Mouse (Mus musculus) bone marrow, adult 2 months (tissue): Measurements from ENCODE around the gene Vps8. TPM values are rescaled to one million over a fixed set of nuclear protein-coding genes. Genes with fewer than 3 reads are reported as not detected.

Source experiments
- H3K27ac ChIP-seq: fragments of 200-500 bp; 2 replicates; pipeline ENCODE4 v1.5.1; 2012; ENCODE audit warnings: low read depth, mild to moderate bottlenecking, control low read depth, inconsistent platforms, low read length; ENCODE audit not compliant: control insufficient read depth, poor library complexity, insufficient read depth
- H3K4me1 ChIP-seq: fragments of 200-500 bp; 2 replicates; pipeline ENCODE4 v1.6.1; 2011; ENCODE audit warnings: low read length; ENCODE audit not compliant: control insufficient read depth, insufficient read depth
- H3K4me3 ChIP-seq: fragments of 200-500 bp; replicated peaks from 2 replicates; pipeline ENCODE3; 2011; ENCODE audit warnings: mild to moderate bottlenecking, low read depth, low read length, control low read depth; ENCODE audit not compliant: control insufficient read depth
- CTCF ChIP-seq: fragments of 200-500 bp; IDR thresholded peaks from 2 replicates; pipeline ENCODE4 v1.5.1; 2011; ENCODE audit warnings: low read length, control low read depth; ENCODE audit not compliant: control insufficient read depth, insufficient read depth
- POLR2A ChIP-seq: fragments of 200-500 bp; IDR thresholded peaks from 2 replicates; pipeline ENCODE4 v1.6.1; 2011; ENCODE audit warnings: low read depth, mild to moderate bottlenecking, control low read depth, low read length, borderline replicate concordance; ENCODE audit not compliant: control insufficient read depth
- WGBS: fragments of 180-500 bp; shearing (Covaris S2); methylation state at CpG from one replicate; pipeline ENCODE4 v1.1.7; 2018; 5-methylcytosine and 5-hydroxymethylcytosine counted together
- polyA plus RNA-seq: library from polyadenylated mRNA; stranded (reverse); fragments of >200 nt; gene quantifications from 2 replicates; pipeline ENCODE4 v1.2.4, GENCODE M21; 2011; ENCODE audit warnings: low replicate concordance; ENCODE audit not compliant: missing spikeins, insufficient read depth, insufficient read length

Vps8 gene
- polyA plus RNA-seq, 1 experiment: 14.1 TPM

GRCm38 (mm10) chr16:21645915-21646314, 223.0 kb downstream of the Vps8 start:
- H3K27ac ChIP-seq: no peak overlapping the region
- H3K4me3 ChIP-seq: no peak overlapping the region
- no peak for TF ChIP-seq POLR2A
- no peak for TF ChIP-seq CTCF
- 77% methylated on average over 3 of the region's 3 CpGs for WGBS
- peaks cover 17% of the 10 kb centered on the region for H3K4me1 ChIP-seq

DNA sequence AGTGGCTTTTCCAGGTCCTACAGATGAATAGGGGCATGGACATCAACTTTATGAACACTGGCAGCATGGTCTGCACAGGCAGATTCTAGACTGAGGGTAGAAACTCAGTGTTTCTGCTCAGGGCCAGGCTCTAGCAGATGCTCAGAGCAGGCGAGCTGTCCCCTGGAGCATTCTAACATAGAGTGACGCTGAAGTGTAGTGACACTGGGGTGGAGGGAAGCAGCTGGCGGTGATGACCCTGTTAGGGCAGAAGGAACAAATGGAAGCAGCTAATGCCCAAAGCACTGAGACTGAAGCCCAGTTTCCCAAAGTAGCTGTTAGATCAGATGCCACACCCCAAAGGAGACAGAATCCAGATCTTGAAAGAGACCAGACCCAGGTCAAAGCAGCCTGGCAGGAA, 223.6 kb downstream of the Vps8 start:
- peaks cover 12% of the 10 kb centered on the region for H3K4me1 ChIP-seq
- TF ChIP-seq CTCF (no peak), POLR2A (no peak)
- H3K4me3 ChIP-seq: no peak overlapping the region
- WGBS: 84% methylated on average over 3 of the region's 3 CpGs
- no peak overlapping the region for H3K27ac ChIP-seq

DNA sequence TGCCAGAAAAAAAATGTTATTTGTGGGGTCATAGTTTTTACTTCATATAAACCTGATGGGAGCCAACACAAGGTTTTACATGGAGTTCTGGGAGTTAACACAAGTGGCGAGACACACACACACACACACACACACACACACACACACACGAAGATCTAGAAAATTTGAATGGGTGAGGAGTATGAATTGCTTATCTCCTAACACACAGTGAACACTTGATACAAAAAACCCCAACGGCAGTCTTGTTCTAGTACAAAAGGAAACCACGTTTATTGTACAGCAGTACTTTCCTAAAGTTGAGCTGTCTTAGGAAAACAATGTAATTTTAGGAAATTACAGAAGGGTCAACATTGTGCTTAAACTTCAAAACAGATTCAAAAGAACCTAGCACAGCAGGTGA, 225.9 kb downstream of the Vps8 start:
- TF ChIP-seq CTCF (no peak), POLR2A (no peak)
- Histone ChIP-seq H3K4me1 (no peaks in the 10 kb centered on the region), H3K4me3 (no peak overlapping the region), H3K27ac (no peak overlapping the region)
- 32% methylated on average over 4 of the region's 4 CpGs for WGBS

- TF ChIP-seq CTCF (no peak), POLR2A (no peak)
These were observed 227.4 kb downstream of the Vps8 start for GRCm38 (mm10) chr16:21650289-21650688.

GRCm38 (mm10) chr16:21651161-21651560, 228.2 kb downstream of the Vps8 start:
- TF ChIP-seq CTCF: no peak
- no peak for TF ChIP-seq POLR2A
- Histone ChIP-seq H3K4me1 (no peaks in the 10 kb centered on the region), H3K27ac (no peak overlapping the region), H3K4me3 (no peak overlapping the region)
- 76% methylated on average over 4 of the region's 4 CpGs for WGBS

More at GRCm38 (mm10) chr16:21650289-21650688, 227.4 kb downstream of the Vps8 start:
- 85% methylated on average over 3 of the region's 3 CpGs for WGBS
- H3K4me3 ChIP-seq: no peak overlapping the region
- no peaks in the 10 kb centered on the region for H3K4me1 ChIP-seq
- H3K27ac ChIP-seq: no peak overlapping the region

GRCm38 (mm10) chr16:21653151-21653550, 230.2 kb downstream of the Vps8 start:
- WGBS: 86% methylated on average over 15 of the region's 15 CpGs
- H3K4me1 ChIP-seq: no peaks in the 10 kb centered on the region
- TF ChIP-seq CTCF: no peak
- TF ChIP-seq POLR2A: no peak
- no peak overlapping the region for H3K27ac ChIP-seq
- H3K4me3 ChIP-seq: no peak overlapping the region

DNA sequence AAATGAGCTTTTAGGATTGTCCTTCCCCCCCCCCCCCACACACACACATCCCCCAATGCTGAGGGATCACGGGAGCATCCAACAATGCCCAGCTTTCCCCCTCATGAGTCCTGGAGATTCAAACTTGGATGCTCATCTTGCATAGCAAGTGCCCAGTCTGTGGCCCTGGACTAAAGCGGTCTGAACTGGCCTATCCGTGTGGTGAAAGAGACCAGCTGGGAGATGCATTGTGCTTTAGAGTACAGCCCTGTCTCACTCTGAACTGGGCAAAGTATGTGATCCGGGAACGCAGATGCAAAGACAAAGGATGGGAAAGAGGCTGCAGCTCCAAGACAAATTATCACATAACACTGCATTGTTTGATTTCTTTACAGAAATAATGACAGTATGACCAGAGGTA, 231.5 kb downstream of the Vps8 start:
- Histone ChIP-seq H3K4me1 (no peaks in the 10 kb centered on the region), H3K4me3 (no peak overlapping the region), H3K27ac (no peak overlapping the region)
- TF ChIP-seq CTCF (no peak), POLR2A (no peak)
- WGBS: 91% methylated on average over 5 of the region's 5 CpGs

DNA sequence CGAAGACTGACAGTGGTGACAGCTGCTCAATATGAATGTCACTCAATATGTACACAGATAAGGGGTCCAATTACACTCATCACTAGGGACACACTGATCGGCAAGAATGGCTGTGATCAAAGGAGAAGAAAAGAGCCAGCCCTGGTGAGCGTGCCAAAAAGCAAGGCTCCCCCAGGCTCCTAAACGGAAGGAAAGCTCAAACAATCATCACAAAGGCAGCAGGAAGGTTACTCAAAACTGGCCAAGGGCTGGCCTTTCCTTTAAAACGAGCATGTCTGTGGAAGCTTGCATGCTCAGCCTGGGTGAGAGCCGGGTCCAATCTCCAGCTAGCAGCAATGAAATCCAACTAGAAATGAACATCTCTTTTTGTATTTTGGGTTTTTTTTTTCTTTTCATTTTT, 232.4 kb downstream of the Vps8 start:
- TF ChIP-seq CTCF (no peak), POLR2A (no peak)
- no peaks in the 10 kb centered on the region for H3K4me1 ChIP-seq
- H3K4me3 ChIP-seq: no peak overlapping the region
- H3K27ac ChIP-seq: no peak overlapping the region
- 76% methylated on average over 6 of the region's 6 CpGs for WGBS

- Histone ChIP-seq H3K4me1 (no peaks in the 10 kb centered on the region), H3K27ac (no peak overlapping the region), H3K4me3 (no peak overlapping the region)
- no peak for TF ChIP-seq CTCF
- no peak for TF ChIP-seq POLR2A
- 88% methylated on average over 9 of the region's 9 CpGs for WGBS
These were observed 233.0 kb downstream of the Vps8 start for GRCm38 (mm10) chr16:21655961-21656360.
